Mouse (Mus musculus): Measurements from ENCODE around the gene Fbxw5.

DNA sequence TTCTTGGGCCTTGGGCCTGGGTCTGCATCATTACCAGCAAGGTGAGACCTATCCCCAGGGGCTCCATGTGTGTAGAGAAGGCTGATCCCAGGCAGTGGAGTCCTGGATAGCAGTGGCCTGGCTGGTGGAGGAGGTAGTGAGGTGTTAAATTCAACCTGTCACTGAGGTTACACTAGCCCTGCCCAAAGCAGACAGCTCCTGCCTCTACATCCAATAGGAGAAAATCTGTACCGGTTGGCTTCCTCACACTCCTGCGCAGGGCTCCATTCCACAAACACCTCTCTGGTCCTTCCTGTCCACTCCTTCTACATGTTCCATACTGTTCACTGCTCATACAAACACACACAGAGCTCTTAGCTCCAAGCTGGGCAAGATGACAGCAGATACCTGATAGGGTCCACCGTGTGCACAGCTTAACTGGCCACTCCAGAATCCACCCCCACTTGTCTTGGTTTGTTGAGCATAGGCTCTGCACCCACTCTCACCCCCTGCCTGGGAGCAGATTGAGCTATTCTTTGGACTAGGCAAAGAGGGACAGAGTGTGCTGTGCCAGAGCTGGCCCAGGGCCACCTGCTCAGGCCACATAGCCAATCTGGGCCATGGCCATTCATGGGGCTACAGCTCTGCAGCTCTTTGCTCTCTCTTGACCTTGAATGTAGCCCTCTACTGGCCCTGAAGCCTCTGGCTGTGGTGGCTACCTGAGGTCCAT, 22.4 kb upstream of the Fbxw5 start:
- TF ChIP-seq CTCF (IDR thresholded peaks at IDR 0.05 in 2 of 3, conservative IDR thresholded peaks at IDR 0.05 in 1 of 3; ENCODE audit: control insufficient read depth in 1 of 3, insufficient read depth in 1 of 3, low read depth in 2 of 3, low read length in 3 of 3, poor library complexity in 1 of 3, severe bottlenecking in 1 of 3) (no peak), POLR2AphosphoS5 (IDR thresholded peaks at IDR 0.05; ENCODE audit: borderline replicate concordance, low read depth, low read length) (no peak), UBTF (IDR thresholded peaks at IDR 0.05; ENCODE audit: borderline replicate concordance, insufficient read depth, low read depth, low read length) (no peak), MAX (IDR thresholded peaks at IDR 0.05; ENCODE audit: low read length) (no peak), POLR2A (IDR thresholded peaks at IDR 0.05; ENCODE audit: control insufficient read depth in 1 of 2, insufficient read depth in 1 of 2, low read depth in 1 of 2, low read length in 2 of 2, poor library complexity in 1 of 2) (no peak), ZC3H11A (IDR thresholded peaks at IDR 0.05; ENCODE audit: low read depth, low read length) (no peak)
